Mouse (Mus musculus): ENCODE results near the gene Rras2.
A peak's percentile ranks its signal among the peaks of the same experiment; 100 is the strongest.

Rras2 gene

DNA sequence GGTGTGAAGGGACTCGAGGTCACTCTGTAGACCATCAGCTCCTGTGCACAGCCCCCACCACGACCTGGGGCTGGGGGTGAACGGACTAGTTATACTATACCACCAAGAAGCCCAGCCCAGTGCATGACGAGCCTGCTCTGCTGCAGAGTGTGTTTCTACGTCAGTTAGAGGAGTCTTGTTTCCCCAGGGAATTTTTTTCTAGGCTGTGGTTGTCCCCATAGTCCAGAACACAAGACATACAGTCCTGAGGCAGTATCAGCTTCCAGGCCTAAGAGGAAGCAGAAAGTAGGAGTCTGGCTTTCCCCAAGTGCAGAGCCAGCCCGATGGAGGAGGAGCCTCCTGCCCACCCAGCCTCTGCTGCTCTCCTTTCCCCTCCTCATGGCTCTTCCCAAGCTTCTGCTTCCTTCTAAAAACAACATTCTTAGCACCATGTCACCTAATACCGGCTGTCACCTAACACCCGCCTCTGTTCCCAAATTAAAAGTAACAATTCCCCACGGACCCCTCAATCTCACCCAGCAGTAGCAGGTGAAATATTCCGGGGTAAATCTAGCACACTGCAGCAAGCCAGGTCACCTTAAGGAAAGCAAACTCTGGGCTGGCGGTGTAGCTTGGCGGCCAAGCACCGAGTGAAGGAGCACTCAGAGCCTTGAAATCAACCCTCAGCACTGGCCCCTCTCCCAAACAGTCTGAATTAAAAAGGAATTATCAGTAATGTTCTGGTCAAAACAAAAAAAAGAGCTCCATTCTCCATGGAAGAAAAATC, 45.5 kb downstream of the Rras2 start:
- peak; percentile 59 for DNase-seq (ENCODE audit: low read depth, low spot score)

DNA sequence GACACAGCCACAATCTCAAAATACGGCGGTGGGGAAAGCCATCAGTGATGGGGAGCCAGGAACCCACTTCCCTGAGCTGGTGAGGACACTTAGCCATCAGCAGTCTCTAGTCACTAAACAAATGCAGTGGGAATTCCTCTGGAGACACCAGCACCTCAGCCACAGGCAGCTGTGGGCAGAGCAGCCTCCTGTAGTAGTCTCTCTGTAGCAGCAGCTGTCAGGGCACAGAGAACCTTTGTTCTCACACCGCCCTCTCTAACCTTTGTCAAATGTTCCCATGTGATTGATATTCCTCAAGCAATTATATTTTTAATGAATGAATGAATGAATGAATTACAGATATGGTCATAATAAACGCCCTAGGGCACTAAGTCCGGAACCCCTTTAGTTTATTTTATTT, 46.2 kb downstream of the Rras2 start:
- no peak for DNase-seq (ENCODE audit: low read depth, low spot score)

DNA sequence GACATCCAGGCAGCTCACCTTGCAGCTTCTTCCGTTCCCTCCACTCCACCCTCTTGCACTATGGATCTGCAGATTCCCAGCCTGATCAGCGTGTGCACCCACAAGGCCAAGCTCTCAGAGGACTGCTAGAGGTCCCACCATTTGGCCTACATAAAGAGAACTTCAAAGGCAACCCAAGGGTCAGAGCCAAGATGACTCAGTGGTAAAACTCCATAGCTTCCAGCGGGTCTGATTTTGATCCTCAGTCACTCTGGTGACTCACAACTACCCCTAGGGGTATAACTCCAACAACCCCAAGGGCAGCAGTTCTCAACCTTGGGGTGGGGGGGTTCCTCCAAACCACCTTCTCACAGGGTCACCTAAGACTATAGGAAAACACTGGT, 47.1 kb downstream of the Rras2 start:
- DNase-seq (ENCODE audit: low read depth, low spot score): no peak

DNA sequence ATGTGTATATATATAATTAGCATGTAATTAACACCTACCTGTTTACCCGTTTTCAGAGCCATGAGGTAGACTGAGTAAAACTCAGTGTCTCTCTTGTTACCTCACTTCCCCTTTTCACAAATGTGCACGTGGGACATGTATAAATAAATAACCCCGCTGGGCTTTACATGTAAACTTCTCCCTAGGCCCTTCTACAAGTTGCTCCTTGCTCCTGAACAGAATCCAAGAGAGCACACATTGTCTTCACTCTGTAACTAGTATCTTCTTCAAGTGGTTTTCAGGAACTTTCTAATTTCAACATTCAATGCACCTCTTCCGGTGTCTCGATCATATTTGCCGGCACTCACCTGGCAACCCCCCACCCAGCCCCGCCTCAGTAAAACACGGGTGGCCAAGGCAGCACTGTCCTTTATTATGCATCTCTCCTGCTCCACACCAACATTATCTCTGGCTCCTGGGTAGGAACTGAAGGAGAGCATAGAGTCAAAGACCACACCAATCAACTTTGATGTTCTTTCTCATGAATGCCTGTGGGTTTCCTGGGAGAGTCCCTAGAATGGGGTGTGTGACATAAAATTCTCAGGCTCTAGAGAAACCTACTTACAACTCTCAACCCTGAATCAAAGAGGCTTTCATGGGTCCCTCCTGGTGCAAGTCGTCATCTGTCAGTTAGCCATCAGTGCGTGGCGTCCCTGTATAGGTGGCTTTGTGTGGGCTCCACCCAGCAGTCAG, 47.7 kb downstream of the Rras2 start:
- DNase-seq (ENCODE audit: low read depth, low spot score): no peak

DNA sequence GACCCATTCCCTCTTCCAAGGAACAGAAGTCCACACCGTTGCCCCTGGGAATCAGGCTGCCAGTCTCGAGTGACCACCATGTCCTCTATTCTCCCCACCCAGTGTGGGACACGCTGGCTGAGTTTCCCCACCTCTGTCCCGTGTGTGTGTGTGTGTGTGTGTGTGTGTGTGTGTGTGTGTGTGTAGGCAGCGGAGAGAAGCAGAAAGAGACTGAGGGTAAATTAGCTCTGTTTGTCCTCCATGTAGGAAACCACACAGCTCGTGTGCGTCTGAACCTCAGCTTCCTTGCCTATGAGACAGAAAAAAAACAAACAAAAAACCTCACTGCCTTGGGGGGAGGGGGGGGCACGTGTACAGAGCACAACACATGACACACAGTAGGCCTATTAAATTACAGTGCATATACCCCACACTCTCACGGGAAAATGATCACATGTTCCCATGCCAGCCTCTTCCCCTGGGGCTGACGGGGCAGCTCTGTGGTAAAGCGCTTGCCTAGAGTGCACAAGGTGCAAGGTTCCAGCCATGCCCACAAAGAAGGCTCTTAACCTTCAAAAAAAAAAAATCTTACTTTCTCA, 48.5 kb downstream of the Rras2 start:
- no peak for DNase-seq (ENCODE audit: low read depth, low spot score)

DNA sequence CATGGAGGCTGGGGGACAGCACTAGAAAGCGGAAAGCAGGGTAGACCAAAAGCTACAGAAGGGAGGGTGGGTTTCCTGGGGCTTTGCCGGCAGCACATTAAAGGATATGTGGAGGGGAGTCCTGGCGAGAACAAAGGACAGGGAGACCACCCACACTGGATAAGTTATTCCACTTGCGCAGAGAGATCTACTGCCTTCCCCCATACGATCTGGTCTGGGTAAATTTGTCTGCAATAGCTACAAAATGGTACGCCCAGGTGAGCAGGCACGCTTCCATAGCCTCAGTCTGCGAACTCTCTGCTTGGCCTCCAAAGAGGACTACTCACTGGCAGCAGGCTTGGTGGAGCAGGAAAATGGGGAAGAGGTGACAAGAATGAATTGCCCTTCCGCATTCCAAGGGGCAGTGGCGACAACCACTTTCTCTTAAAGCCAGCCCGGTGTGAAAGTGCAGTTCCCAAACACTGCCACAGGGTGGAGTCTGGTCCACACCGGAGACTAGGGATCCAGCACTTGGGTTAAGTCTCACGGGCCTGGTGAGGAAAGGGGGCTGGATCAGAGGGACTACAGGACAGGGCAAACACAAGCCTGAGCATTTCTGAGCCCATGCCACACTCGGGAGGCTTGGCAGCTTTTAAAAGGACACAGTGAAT, 50.9 kb downstream of the Rras2 start:
- DNase-seq (ENCODE audit: low read depth, low spot score): peak; percentile 89

DNA sequence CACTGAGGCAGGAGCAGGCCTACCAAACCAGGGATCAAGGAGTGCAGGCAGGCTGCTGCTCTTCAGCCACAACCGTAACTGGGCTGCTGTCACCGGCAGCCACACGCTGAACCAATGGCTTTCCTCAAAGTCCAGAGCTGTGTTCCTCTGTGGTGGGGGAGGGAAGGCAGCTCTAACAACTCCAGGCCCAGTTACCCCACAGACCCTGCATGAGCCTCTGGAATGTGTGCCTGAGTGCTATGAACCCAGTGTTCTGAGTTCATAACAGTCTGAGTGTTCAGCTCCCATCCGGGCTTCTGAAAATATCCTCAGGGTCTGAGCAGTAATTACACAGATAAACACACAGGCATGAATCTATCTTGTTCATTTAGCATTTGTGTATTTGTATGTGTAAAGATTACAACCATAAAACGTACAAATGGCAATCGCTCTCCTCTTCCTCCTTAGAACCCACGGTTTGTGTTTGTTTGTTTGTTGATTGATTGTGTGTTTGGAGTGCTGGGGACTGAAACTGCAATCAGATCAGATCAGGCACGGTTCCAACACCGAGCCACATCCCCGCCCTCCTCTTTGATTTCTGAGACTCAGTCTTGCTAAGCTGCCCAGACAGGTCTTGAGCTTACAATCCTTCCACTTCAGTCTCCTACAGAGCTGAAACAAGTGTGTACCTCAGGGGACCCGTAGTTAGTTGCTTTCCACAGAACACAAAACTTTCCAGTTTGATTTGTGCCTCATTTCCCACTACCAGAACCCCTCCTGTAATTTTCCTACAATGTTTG, 52.0 kb downstream of the Rras2 start:
- peak; percentile 26 for DNase-seq (ENCODE audit: low read depth, low spot score)

DNA sequence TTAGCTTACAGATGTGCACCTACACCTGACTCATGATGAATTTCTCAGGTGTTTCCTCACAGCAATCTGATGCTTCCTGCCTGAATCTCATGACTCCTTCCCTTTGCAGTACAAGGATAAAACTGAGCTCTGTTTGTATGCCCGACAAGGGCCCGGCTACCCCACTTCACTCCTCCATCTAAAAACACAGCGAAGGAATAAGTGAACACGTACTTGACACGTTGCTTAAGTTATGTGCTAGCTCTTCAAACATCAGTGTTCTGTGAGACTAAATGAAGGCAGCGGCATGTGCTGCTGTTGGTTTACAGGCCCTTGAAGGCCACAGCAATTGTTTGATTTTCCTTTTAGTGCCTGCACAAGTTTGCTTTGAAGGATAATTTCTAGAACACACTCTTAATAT, 53.6 kb downstream of the Rras2 start:
- DNase-seq (ENCODE audit: low read depth, low spot score): no peak

DNA sequence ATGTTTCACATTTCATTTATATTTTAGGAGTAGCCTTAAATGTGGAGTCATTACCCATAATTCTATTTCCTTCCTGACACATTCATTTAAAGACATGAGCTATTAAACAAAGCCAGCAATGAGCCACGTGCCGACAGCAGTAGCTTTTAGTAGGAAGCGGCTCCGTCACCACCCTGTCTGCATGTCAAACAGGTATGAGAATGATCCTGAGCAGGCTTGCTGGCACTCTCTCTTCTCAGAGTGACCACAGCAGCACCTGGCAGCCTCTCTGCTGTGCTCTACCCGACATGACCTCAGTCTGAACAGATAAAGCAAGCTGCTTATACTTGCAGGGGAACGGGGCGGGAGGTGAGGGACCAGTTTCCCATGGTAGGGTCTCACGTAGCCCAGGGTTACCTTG, 54.0 kb downstream of the Rras2 start:
- DNase-seq (ENCODE audit: low read depth, low spot score): no peak

DNA sequence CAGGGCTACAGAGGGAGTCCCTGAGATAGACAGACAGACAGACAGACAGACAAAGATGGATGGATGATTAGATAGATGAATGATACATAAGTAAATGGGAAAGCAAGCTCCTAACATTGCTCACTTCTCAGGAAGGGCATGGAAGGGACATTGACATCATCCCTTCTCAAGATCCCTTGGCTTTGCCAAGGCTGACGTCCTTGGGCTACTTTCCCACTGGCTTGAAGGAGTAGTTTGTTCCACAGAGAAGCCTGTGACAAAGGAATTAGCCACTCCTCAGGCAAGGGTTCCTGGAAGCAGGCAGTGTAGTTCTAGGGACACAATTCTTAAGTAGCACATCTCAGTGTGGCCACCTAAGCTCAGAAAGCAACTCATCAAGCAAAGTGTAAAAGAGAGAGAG, 55.1 kb downstream of the Rras2 start:
- DNase-seq (ENCODE audit: low read depth, low spot score): no peak

DNA sequence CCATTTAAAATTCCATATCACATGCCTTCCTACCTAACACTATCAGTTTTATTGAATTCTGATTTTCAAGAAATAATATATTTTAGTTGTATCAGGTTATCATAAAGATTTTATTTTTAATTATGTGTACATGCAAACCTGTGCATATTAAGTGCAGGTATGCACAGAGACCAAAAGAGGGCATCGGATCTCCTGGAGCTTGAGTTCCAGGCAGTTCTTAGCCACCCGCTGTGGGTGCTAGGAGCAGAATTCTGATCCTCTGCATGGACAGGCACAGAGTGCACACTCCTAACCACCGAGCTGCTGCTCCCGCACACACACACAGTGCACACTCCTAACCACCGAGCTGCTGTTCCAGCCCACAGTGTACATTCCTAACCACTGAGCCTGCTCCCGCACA, 57.1 kb downstream of the Rras2 start:
- no peak for DNase-seq (ENCODE audit: low read depth, low spot score)

DNA sequence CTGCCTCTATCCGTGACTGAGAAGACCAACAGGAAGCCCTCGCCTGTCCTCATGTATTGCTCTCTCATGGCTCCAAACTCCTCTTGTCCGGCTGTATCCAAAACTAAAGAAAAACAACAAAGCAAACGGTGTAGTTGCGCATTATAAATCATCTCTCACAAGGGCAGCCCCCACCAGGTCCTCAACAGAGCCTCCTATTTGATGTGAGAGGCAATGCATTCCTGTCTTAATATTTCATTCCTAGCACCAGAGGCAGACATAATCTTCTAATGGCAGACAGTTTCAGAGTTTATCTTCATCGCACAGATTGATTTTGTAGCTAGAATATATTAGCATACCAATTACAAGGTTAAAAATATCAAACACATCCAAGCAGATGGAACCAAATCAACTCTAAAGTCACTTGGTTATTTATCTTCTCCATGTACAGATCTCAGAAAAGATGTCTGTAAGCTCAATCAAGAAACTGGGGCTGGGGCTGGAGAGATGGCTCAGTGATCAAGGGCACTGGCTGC, 58.6 kb downstream of the Rras2 start:
- DNase-seq (ENCODE audit: low read depth, low spot score): no peak

DNA sequence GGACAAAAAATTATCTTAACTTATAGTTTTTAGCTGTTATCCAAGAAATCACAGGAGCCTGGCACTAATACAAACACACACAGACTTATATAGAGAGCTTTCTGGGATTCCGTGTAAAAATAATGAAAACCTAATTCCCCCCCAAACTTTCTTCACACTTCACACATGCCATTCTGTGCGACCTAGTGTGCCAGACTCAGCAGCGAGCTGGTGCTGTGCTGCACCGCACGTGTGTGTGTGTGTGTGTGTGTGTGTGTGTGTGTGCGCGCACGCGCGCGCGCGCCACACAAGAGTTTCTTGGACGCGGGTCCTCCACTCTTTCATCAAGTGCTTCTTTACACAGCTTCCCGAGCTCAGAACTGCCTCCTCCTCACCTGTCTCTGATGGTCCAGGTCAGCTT, 59.4 kb downstream of the Rras2 start:
- DNase-seq (ENCODE audit: low read depth, low spot score): no peak

DNA sequence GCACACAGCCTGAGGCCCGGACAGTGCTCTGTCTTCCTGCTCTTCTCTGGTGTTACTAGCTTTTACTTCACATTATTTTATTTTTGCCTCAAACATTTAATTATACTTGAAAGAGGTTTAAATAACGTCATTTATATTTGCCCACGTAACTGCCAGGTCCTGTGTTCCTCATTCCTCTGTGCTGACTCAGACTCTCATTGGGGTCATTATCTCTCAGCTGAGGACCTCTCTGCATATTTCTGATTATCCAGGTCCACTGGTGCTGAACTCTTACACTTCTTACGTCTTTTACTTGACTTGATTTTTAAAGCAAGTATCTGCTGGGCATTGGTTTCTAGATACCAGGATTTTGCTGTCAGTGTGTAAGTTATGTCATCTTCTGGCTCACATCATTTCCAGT, 63.9 kb downstream of the Rras2 start:
- no peak for DNase-seq (ENCODE audit: low read depth, low spot score)

DNA sequence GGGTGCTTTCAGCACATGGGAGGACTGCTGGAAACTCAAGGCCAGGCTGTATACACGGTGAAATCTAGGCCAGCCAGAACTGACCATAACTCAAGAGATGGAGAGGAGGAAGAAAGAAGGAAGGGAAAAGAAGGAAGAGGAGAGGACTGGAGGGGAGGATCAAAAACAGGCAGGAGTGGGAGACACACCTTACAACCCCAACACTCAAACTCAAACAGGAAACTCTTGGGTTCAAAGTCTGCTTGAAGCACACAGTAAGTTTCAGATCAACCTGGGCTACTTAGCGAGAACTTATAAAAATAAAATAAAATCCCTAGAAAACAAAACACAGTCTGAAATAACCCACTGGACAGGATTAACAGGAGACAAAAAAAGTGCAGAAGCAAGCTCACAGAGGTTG, 71.8 kb downstream of the Rras2 start:
- DNase-seq (ENCODE audit: low read depth, low spot score): no peak

DNA sequence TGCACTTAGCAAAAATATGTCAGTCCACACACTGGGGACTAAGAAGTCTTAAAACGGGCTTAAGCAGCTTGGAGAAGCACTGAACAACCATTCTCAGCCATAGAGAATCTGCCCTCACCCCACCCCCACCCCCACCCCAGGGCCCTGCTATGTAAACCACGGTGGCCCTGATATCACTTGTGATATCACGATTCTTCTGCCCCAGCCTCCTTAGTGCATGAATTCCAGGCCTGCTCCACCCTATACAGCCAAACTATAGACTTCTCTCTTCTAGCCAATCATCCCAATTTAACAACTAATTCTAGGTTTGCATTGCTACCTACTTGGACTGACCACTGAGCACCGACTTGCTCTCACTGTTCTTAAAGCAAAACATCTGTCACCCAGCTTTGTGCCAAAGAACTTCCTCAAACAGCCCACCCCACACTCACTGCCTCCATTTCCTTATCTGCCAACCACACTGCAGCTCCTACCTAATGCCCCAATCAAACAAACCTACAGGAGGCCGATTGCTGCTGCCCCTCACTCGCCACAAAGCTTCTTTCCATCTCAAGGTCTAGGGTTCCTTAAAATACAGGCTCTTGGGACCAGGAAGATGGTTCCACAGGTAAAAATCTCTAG, 73.5 kb downstream of the Rras2 start:
- no peak for DNase-seq (ENCODE audit: low read depth, low spot score)

DNA sequence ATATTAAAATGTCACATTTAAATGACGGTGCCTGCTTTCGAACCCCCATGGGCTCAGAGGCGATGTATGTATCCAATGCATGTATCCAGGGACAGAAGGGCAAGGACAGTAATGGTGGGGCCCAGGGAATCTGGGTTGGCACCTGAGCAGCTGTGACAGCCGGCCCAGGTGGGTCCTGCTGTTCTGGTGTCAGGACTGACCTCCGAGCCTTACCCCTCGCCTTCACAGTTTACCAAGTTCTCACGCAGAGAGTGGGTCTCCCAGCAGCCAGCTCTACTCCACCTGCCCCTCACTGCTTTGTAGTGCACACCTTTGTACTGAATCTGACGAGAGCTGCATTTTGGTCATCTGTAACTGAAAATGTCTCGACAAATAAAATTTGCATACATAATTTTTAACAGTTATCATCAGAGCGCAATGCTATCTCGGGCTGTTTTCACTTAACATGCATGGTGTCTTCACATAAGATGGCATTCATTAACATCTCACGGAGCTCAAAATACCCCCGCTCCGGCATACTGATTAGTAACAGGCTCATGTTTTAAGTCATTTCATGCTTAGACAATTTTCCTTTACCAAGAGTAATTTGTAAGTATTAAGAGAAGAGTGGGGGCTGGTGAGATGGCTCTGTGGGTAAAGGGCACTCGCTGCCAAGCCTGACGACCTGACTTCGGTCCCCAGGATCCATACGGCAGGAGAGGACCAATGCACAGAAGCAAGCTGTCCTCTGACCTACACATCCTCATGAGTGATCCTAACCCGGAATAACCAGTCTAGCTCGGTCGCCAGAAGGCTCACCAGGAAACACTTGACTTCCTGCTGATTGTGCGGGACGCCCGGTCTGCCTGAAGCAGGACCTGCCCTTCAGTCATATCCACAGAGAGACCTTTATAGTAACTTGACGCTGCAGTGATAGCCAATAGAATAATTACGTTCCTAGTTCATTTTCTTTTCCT, 74.3 kb downstream of the Rras2 start:
- DNase-seq (ENCODE audit: low read depth, low spot score): no peak

DNA sequence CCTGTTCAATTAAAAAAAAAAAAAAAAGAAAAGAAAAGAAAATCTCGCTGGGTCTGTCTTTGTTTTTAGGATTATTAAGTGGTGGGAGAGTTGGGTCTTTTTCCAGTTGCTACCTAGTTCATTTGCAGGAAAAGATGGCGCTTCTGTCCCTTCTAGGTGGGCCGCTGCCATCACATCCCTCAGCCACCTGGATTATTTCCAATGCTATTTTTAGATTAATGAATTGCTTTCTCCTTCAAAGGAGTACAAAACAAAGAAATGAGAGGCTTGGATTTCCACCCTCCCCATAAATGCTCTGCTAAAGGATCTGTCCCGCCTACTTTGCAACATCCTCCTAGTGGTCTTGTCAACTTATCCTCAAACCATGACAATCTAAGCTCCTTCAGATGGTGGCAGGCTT, 76.2 kb downstream of the Rras2 start:
- DNase-seq (ENCODE audit: low read depth, low spot score): no peak

DNA sequence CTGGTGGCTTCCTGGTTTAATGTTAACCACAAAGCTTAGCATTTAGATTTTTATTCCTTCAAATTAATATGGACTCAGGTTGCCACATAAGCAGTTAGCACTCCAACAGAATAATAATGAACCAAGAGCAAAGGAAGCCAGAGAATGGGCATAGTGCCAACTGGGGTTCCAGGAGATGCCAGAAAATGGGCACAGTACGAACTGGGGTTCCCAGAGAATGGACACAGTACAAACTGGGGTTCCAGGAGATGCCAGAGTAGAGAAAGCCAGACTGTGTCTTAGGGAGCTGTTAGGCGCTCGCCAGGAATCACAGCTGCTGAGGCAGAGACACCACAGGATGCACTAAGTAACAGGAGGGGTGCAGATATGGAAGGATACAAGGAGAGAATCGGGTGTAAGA, 80.3 kb downstream of the Rras2 start:
- no peak for DNase-seq (ENCODE audit: low read depth, low spot score)

DNA sequence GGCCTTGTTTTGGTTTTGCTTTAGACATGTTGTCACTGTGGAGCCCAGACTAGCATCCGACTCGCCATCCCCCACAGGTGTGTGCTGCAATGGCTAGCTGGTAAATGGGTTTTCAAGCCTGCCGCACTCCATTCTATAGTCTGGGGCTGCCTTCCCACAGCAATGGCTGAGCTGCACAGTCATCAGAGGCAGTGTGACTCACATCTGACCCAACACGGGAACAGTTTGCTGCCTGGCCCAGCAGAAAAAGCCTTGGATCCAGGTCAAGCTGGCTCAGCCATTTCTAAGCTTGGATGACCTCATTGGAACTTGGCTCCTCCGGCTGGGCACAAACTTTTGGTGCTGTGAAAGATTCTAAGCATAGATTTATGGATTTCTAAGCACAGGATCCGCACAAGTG, 88.0 kb downstream of the Rras2 start:
- no peak for DNase-seq (ENCODE audit: low read depth, low spot score)

Measured in forelimb bud, embryonic 11.5 days (tissue).